Mouse (Mus musculus) liver, postnatal 0 days (tissue): ENCODE measurements at regions not wholly inside any gene's neighbourhood (a gene's known extent, or its start where the extent isn't known, plus 50 kb on each side); places are given as distances from the start of the nearest gene placed in this dataset.

Source experiments
- CTCF ChIP-seq: sonication (generic); IDR thresholded peaks from 2 replicates; pipeline ENCODE4 v1.5.1; 2016; ENCODE audit warnings: antibody characterized with exemption, low read depth
- EP300 ChIP-seq: IDR thresholded peaks from 2 replicates; pipeline ENCODE4 v1.6.1; 2016; ENCODE audit warnings: antibody characterized with exemption, low read depth, mild to moderate bottlenecking

DNA sequence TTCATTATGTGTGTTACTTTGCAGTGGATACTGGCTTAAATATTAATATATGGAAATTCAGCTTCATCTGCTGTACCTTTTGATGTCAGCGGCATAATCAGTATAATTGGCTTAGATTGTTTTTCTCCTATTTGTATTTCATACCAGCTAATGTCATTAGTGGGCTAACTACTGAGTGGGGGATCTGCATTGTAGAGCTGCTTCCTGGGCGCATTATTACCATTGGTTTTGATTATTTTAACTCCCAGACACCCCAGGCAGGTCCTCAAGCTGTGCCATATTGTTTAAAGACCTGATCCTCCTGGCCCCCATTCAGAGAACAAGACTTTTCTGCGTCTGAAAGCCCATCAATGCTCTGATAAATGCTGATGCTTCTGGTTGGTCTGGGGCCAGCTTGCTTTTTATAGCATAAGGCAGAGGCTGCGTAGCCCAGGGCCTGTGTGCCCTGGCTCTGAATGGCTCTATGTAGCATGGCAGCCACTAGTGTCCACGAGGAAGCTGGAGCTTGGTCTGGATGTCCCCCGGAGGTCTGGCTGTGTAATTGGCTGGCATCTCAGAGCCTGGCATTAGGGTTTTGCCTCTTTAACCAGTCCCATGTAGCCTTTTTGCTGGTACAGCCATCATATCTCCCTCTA is 169.1 kb downstream of the Enc1 start:
- TF ChIP-seq CTCF (no peak), EP300 (no peak)
